Mouse (Mus musculus) myocyte (in vitro differentiated cells): ENCODE results near the gene Myo1d. TPM values are rescaled to one million over a fixed set of nuclear protein-coding genes. Genes with fewer than 3 reads are reported as not detected.

ENCODE experiments used
- H3K27me3 ChIP-seq: one replicate; pipeline ENCODE4 v1.6.1; 2011; ENCODE audit not compliant: control insufficient read depth, insufficient read depth, insufficient read length
- H3K36me3 ChIP-seq: one replicate; pipeline ENCODE4 v1.6.1; 2011; ENCODE audit not compliant: control insufficient read depth, insufficient read depth
- H3K4me2 ChIP-seq: one replicate; pipeline ENCODE4 v1.6.1; 2011; ENCODE audit warnings: low read depth, control low read depth
- H3K4me3 ChIP-seq: one replicate; pipeline ENCODE4 v1.5.1; 2011; ENCODE audit warnings: mild to moderate bottlenecking, control low read depth, moderate library complexity
- H3K79me2 ChIP-seq: one replicate; pipeline ENCODE4 v1.6.1; 2011; ENCODE audit not compliant: control insufficient read depth, insufficient read depth
- H3ac ChIP-seq: one replicate; pipeline ENCODE4 v1.6.1; 2011; ENCODE audit not compliant: control insufficient read depth, insufficient read length
- CEBPB ChIP-seq: IDR thresholded peaks from 2 replicates; pipeline ENCODE4 v1.6.1; 2011; ENCODE audit warnings: mild to moderate bottlenecking, moderate library complexity; ENCODE audit not compliant: poor library complexity, insufficient read depth, severe bottlenecking
- E2F4 ChIP-seq: IDR thresholded peaks from one replicate; pipeline ENCODE4 v1.6.1; 2011; ENCODE audit warnings: mild to moderate bottlenecking, control low read depth, moderate library complexity; ENCODE audit not compliant: insufficient read depth
- MAX ChIP-seq: IDR thresholded peaks from one replicate; pipeline ENCODE4 v1.6.1; 2011; ENCODE audit warnings: low read depth, mild to moderate bottlenecking, control low read depth
- MYOD1 ChIP-seq, 3 experiments: IDR thresholded peaks; one replicate each; pipeline ENCODE4 v1.6.1; 2011; ENCODE audit warnings: control low read depth in 2 of 3, low read depth in 2 of 3, mild to moderate bottlenecking in 2 of 3, moderate library complexity in 1 of 3; ENCODE audit not compliant: insufficient read length in 2 of 3, control insufficient read depth in 1 of 3
- MYOG ChIP-seq, 3 experiments: IDR thresholded peaks; one replicate each; pipeline ENCODE4 v1.6.1; 2011; ENCODE audit warnings: control low read depth in 2 of 3, low read depth in 2 of 3, mild to moderate bottlenecking in 2 of 3; ENCODE audit not compliant: insufficient read length in 2 of 3, control insufficient read depth in 1 of 3, insufficient read depth in 1 of 3
- POLR2A ChIP-seq: IDR thresholded peaks from one replicate; pipeline ENCODE4 v1.6.1; 2011; ENCODE audit warnings: low read depth, mild to moderate bottlenecking, control low read depth, moderate library complexity; ENCODE audit not compliant: insufficient read length
- POLR2AphosphoS2 ChIP-seq: IDR thresholded peaks from one replicate; pipeline ENCODE4 v1.6.1; 2011; ENCODE audit warnings: low read depth, control low read depth; ENCODE audit not compliant: insufficient read length
- REST ChIP-seq: IDR thresholded peaks from one replicate; pipeline ENCODE4 v1.6.1; 2011; ENCODE audit warnings: mild to moderate bottlenecking, control low read depth, moderate library complexity; ENCODE audit not compliant: insufficient read depth, insufficient read length
- SRF ChIP-seq: IDR thresholded peaks from one replicate; pipeline ENCODE4 v1.6.1; 2011; ENCODE audit warnings: low read depth; ENCODE audit not compliant: control insufficient read depth, insufficient read length
- TCF12 ChIP-seq: IDR thresholded peaks from one replicate; pipeline ENCODE4 v1.6.1; 2011; ENCODE audit warnings: mild to moderate bottlenecking, control low read depth; ENCODE audit not compliant: poor library complexity, insufficient read depth, severe bottlenecking
- TCF3 ChIP-seq: IDR thresholded peaks from one replicate; pipeline ENCODE4 v1.6.1; 2011; ENCODE audit warnings: low read depth, control low read depth; ENCODE audit not compliant: insufficient read length
- USF1 ChIP-seq: IDR thresholded peaks from one replicate; pipeline ENCODE4 v1.6.1; 2011; ENCODE audit warnings: low read depth, mild to moderate bottlenecking, control low read depth, moderate library complexity
- polyA plus RNA-seq: library from polyadenylated mRNA; unstranded; fragments of >200 nt; fragmentation: generic; extraction: Trizol; gene quantifications from one replicate; pipeline ENCODE4 v1.2.1, GENCODE M21; 2012; ENCODE audit warnings: missing spikeins

Myo1d gene
- polyA plus RNA-seq, 1 experiment: 10.5 TPM

DNA sequence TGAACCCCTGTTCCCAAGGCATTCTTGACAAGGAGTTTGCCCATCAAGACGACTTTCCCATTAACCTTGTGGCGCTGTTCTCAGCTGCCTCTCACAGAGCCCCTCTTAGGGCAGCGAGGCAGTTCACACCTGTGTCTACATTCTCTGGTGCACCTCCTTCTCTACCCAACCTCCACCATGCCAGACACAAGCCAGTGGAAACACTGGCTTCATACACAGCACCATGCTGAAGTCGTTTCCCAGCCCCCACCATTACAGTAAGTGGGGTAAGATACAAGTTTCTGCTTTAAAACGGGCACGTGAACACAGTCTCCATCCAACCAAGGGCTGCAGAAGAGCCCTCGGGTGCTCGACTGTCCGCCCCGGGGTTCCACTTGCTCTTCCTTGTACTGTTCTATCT is 269.7 kb downstream of the Myo1d start:
- H3K4me2 ChIP-seq: no peak overlapping the region
- H3K4me3 ChIP-seq: no peak overlapping the region
- H3K79me2 ChIP-seq: no peaks in the 10 kb centered on the region
- no peaks in the 10 kb centered on the region for H3K27me3 ChIP-seq
- TF ChIP-seq MYOD1 (IDR thresholded peaks at IDR 0.05; ENCODE audit: control insufficient read depth in 1 of 3, insufficient read length in 2 of 3, low read depth in 2 of 3): no peak
- no peak overlapping the region for H3ac ChIP-seq
- no peaks in the 10 kb centered on the region for H3K36me3 ChIP-seq

DNA sequence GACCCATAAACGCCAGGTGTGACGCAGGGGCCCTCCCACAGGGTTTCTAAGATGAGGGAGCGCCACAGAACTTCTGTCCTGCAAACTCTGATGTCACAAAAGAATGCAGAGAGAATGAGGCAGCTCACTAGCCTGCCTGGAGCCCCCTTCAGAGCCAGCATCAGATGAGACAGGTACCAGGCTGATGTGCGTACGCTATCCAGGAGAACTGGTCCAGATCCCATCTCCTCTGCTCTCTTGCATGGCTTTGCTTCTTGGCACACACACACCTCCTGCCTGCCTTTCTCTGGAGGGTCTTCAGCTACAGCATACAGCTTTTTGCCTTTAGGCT is 270.7 kb downstream of the Myo1d start:
- Histone ChIP-seq H3K4me2 (peak overlapping the region; percentile 58), H3ac (no peak overlapping the region), H3K36me3 (no peaks in the 10 kb centered on the region), H3K4me3 (no peak overlapping the region), H3K27me3 (no peaks in the 10 kb centered on the region), H3K79me2 (no peaks in the 10 kb centered on the region)
- TF ChIP-seq E2F4: no peak
- TF ChIP-seq POLR2AphosphoS2: no peak
- TF ChIP-seq MYOD1 (IDR thresholded peaks at IDR 0.05; ENCODE audit: control insufficient read depth in 1 of 3, insufficient read length in 2 of 3, low read depth in 2 of 3): no peak
- TF ChIP-seq USF1: no peak
- no peak for TF ChIP-seq TCF12
- no peak for TF ChIP-seq TCF3
- TF ChIP-seq CEBPB: no peak
- no peak for TF ChIP-seq MAX
- TF ChIP-seq REST: no peak
- no peak for TF ChIP-seq SRF
- no peak for TF ChIP-seq MYOG (IDR thresholded peaks at IDR 0.05; ENCODE audit: control insufficient read depth in 1 of 3, insufficient read depth in 1 of 3, insufficient read length in 2 of 3, low read depth in 2 of 3)
- TF ChIP-seq POLR2A: no peak

DNA sequence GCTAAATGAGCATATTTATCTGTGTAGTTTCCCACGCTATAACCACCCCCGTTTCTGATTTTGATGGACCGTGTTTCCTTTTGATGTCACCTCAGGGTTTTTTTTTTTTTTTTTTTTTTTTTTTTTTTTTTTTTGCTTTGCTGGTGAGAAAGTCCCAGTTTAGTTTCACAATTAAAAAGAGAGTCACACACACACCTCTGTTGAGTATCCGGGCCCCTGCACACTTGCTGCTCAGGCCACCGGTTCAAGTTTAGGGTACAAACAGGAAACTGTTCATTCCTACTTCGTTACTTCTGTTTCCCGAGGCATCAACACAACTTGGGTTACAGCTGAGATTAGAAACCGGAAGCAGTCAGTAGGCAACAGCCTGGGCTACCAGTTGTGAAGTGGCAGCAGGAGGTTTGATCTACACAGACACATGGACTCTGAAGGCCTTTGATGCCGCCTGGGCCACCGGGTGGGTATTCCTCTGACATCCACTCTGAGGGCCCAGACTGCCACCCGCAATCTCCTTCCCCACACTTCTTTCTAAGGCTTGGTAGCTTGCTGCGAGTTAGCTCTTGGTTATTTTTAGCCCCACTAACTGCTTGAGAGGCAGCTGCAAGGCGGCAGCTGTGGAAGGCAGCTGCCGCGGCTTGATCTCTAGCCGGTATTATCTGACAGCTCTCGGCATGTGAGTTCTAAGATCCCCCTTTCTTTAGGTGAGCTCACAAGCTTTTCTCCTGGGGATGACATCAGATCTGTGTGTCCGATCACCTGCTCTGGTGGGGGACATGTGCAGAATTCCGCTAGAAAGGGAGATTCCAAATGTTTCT is 271.3 kb downstream of the Myo1d start:
- H3K36me3 ChIP-seq: no peaks in the 10 kb centered on the region
- no peaks in the 10 kb centered on the region for H3K79me2 ChIP-seq
- TF ChIP-seq REST: no peak
- TF ChIP-seq TCF3: peak; percentile 93
- TF ChIP-seq MYOG (IDR thresholded peaks at IDR 0.05; ENCODE audit: control insufficient read depth in 1 of 3, insufficient read depth in 1 of 3, insufficient read length in 2 of 3, low read depth in 2 of 3): peak; percentile 86 to 100 (median 97)
- TF ChIP-seq E2F4: no peak
- TF ChIP-seq POLR2A: no peak
- TF ChIP-seq TCF12: peak; percentile 90
- no peak for TF ChIP-seq USF1
- TF ChIP-seq MYOD1 (IDR thresholded peaks at IDR 0.05; ENCODE audit: control insufficient read depth in 1 of 3, insufficient read length in 2 of 3, low read depth in 2 of 3): peak; percentile 90 to 98 (median 91)
- H3K4me3 ChIP-seq: no peak overlapping the region
- no peak overlapping the region for H3ac ChIP-seq
- H3K4me2 ChIP-seq: peak overlapping the region; percentile 58
- H3K27me3 ChIP-seq: no peaks in the 10 kb centered on the region

DNA sequence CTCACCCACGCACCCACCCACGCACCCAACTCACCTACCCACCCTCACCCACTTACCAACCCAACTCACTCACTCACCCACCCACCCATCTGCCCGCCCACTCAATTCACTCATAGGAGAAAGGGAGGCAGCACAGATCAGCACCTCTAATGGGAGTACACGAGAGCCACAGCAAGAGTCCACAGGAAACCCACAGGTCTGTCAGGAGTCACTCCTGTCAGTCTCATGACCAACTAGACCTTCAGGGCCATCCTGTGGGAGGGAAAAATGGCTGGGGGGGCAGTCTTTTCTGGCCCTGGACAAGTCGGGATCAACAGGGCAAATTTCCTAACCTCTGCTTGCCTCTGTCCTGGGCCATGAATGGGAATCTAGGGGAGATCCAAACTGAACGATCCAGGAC is 272.0 kb downstream of the Myo1d start:
- Histone ChIP-seq H3ac (no peak overlapping the region), H3K79me2 (no peaks in the 10 kb centered on the region), H3K36me3 (no peaks in the 10 kb centered on the region), H3K4me3 (no peak overlapping the region), H3K4me2 (peak overlapping the region; percentile 58), H3K27me3 (no peaks in the 10 kb centered on the region)
- TF ChIP-seq E2F4 (no peak), TCF3 (no peak), MAX (no peak), SRF (no peak), MYOG (IDR thresholded peaks at IDR 0.05; ENCODE audit: control insufficient read depth in 1 of 3, insufficient read depth in 1 of 3, insufficient read length in 2 of 3, low read depth in 2 of 3) (no peak), POLR2A (no peak), REST (no peak), CEBPB (no peak), USF1 (no peak), MYOD1 (IDR thresholded peaks at IDR 0.05; ENCODE audit: control insufficient read depth in 1 of 3, insufficient read length in 2 of 3, low read depth in 2 of 3) (no peak)

DNA sequence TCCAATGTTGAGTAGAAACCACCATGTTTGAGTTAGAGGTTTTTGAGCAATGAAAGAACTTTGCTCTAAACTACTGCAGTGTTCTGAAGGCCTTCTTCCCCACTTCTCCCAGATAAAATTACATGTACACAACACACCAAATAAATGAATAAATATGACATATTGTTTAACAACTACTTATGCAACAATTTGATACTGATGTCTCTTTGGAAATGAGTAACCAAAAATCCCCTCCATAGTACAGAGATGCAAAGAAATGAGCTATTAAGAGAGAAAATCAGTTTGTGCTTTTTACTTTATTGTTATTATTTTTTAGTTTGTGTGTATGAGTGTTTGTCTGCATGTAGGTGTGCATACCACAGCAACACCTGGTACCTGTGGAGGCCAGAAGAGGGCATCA is 273.3 kb downstream of the Myo1d start:
- TF ChIP-seq E2F4: no peak
- Histone ChIP-seq H3K4me2 (no peak overlapping the region), H3ac (no peak overlapping the region), H3K4me3 (no peak overlapping the region), H3K79me2 (no peaks in the 10 kb centered on the region), H3K27me3 (no peaks in the 10 kb centered on the region), H3K36me3 (no peaks in the 10 kb centered on the region)
